Mouse (Mus musculus) thymus, adult 2 months (tissue): ENCODE measurements around the gene Dst.

Source experiments
- CTCF ChIP-seq: fragments of 200-500 bp; IDR thresholded peaks from 2 replicates; pipeline ENCODE4 v1.5.1; 2012; ENCODE audit warnings: mild to moderate bottlenecking, control low read depth, low read length, moderate library complexity, borderline replicate concordance; ENCODE audit not compliant: control insufficient read depth, poor library complexity, insufficient read depth; ENCODE audit errors: extremely low read depth
- POLR2A ChIP-seq: fragments of 200-500 bp; IDR thresholded peaks from 2 replicates; pipeline ENCODE4 v1.6.1; 2012; ENCODE audit warnings: mild to moderate bottlenecking, low read length, control low read depth, moderate library complexity; ENCODE audit not compliant: control insufficient read depth, poor library complexity, insufficient read depth; ENCODE audit errors: extremely low read depth

GRCm38 (mm10) chr1:34201483-34201882 lies 293.5 kb downstream of the Dst start:
- no peak for TF ChIP-seq POLR2A
- TF ChIP-seq CTCF, result no peak
